Mouse (Mus musculus): ENCODE results near the gene Nosip. TPM values are rescaled to one million over a fixed set of nuclear protein-coding genes. Genes with fewer than 3 reads are reported as not detected.
A peak's percentile ranks its signal among the peaks of the same experiment; 100 is the strongest.

Nosip gene
- polyA plus RNA-seq, 1 experiment from 2014 or later = 69.8 TPM

DNA sequence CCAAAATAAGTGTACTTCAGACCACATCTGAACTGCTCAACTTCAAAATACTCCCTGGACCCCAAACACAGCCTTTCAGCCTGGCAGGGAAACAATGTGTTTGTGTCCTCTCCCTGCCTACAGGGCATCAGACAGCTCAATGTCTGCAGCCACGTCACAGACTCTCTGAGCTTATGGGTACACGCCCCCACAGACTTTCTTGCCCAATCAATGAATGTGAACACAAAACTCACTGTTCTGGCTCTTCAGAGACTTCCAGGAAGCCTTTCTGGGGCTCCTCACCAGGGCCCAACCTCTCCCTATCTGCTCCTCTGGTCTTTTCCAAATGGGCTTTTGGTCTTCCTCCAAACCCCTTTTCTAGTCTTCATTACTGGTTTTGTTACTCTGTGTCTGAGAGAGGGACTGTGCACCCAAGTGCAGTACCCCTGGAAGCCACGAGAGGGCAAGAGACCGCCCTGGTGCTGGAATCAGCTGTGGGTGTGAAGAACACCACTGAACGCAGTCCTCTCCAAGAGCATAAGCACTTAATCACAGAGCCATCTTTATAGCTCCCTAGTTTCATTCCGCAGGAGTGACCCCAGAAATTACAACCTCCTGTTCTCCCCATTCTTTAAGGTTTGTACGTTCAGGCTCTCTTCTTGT, 24.4 kb upstream of the Nosip start:
- H3K9me3 ChIP-seq = no peaks in the 10 kb centered on the region
- no peak overlapping the region for H3K9ac ChIP-seq
- no peak overlapping the region for H3K4me3 ChIP-seq
- peaks cover 97% of the 10 kb centered on the region for H3K36me3 ChIP-seq
- H3K4me1 ChIP-seq (replicated peaks) = no peaks in the 10 kb centered on the region
- no peak for ATAC-seq (ENCODE audit: low FRiP score, low read depth)
- 72% methylated on average over 7 of the region's 7 CpGs for WGBS
- no peaks in the 10 kb centered on the region for H3K27me3 ChIP-seq
- no peak overlapping the region for H3K4me2 ChIP-seq
- no peak overlapping the region for H3K27ac ChIP-seq (replicated peaks)

DNA sequence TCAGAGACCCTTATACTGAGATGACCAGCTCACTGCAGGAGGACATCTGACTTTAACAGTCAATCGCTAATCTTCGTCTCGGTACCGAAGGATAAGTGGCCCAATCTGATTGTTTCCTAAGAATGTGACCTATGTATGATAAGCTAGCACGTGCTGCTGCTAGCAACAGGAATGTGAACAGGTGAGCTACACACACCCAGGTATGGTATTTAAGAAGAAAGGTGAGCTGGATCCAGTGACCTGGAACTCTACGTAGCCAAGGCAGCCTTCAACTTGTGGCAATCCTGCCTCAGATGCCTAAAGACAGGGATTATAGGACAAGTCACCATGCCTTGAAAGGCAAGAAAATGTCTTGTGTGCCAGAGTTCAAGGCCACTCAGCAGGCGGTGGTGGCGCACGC, 23.8 kb upstream of the Nosip start:
- Histone ChIP-seq H3K27me3 (no peaks in the 10 kb centered on the region), H3K4me3 (no peak overlapping the region), H3K4me2 (no peak overlapping the region), H3K9me3 (no peaks in the 10 kb centered on the region), H3K9ac (no peak overlapping the region), H3K27ac (replicated peaks) (no peak overlapping the region), H3K4me1 (replicated peaks) (no peaks in the 10 kb centered on the region), H3K36me3 (peaks cover 97% of the 10 kb centered on the region)
- WGBS = 95% methylated on average over 9 of the region's 9 CpGs
- ATAC-seq (ENCODE audit: low FRiP score, low read depth) = no peak

DNA sequence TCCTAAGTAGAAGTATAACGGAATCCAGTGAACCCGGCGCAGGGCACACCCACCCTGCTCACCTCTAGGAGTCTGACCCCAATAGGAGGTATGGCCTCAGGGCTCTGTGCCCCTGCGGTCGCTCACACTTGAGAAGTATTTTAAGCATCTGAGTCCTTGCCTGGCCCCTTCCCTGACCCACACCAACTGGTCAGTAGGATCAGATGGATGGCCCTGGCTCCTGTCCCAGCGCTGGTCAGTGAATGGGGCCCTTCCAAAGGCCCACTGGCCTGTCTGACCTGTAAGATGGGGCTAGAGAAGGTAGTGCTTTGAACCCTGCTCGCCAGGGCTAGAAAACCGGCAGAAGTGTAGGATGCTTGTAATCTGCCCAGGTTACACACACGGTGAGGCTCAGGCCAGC, 21.4 kb upstream of the Nosip start:
- Histone ChIP-seq H3K4me1 (replicated peaks) (no peaks in the 10 kb centered on the region), H3K4me3 (no peak overlapping the region), H3K4me2 (no peak overlapping the region), H3K27ac (replicated peaks) (no peak overlapping the region), H3K36me3 (peaks cover 96% of the 10 kb centered on the region), H3K9ac (no peak overlapping the region), H3K27me3 (no peaks in the 10 kb centered on the region), H3K9me3 (no peaks in the 10 kb centered on the region)
- WGBS = 98% methylated on average over 9 of the region's 9 CpGs
- no peak for ATAC-seq (ENCODE audit: low FRiP score, low read depth)

DNA sequence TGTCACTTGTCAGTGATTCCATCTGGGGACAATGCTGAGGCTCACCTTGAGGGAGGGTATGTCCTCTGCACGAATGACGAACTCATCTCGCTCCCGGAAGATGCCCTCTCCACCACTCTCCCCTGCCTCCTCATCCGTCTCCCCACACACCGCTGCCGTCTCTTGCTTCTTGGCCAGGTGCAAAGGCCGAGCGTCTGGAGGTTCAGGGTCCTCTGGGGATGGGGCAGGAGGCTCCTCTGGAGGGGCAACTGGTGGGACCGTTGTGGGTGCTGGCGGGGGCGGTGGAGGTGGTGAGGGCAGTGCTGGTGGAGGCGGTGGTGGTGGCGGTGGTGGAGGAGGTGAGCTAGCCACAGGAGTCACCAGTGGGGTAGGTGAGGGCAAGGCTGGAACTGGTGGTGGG, 18.9 kb upstream of the Nosip start:
- Histone ChIP-seq H3K4me3 (no peak overlapping the region), H3K27ac (replicated peaks) (no peak overlapping the region), H3K9me3 (no peaks in the 10 kb centered on the region), H3K4me1 (replicated peaks) (no peaks in the 10 kb centered on the region), H3K36me3 (peaks cover 96% of the 10 kb centered on the region), H3K4me2 (no peak overlapping the region), H3K27me3 (no peaks in the 10 kb centered on the region), H3K9ac (no peak overlapping the region)
- WGBS = 94% methylated on average over 14 of the region's 14 CpGs
- no peak for ATAC-seq (ENCODE audit: low FRiP score, low read depth)

DNA sequence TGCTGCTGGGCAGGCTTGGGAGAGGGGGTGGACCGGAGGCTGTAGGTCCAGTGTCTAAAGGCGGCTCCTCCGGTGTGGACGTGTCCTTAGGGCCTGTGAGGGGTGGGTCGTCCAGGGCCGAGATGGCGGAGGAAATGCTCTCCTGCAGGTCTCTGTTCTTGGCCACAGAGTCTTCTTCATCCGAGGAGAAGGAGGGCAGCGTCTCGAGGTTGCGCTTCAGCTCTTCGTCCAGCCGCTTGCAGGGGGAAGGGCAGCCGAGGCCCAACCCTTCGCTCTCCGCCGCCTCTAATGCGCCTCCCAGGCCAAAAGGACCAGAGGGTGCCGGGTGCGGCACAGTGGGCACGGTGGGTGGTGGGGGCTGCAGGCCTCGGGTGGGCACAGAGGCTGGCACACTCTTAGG, 16.5 kb upstream of the Nosip start:
- no peak for ATAC-seq (ENCODE audit: low FRiP score, low read depth)
- no peaks in the 10 kb centered on the region for H3K27me3 ChIP-seq
- no peak overlapping the region for H3K27ac ChIP-seq (replicated peaks)
- H3K4me2 ChIP-seq = no peak overlapping the region
- H3K36me3 ChIP-seq = peaks cover 93% of the 10 kb centered on the region
- no peak overlapping the region for H3K9ac ChIP-seq
- H3K4me3 ChIP-seq = no peak overlapping the region
- peaks cover 6% of the 10 kb centered on the region for H3K4me1 ChIP-seq (replicated peaks)
- 92% methylated on average over 22 of the region's 22 CpGs for WGBS
- H3K9me3 ChIP-seq = no peaks in the 10 kb centered on the region

- H3K36me3 ChIP-seq = peaks cover 81% of the 10 kb centered on the region
- peaks cover 17% of the 10 kb centered on the region for H3K4me1 ChIP-seq (replicated peaks)
- WGBS = 96% methylated on average over 26 of the region's 26 CpGs
- no peak overlapping the region for H3K27ac ChIP-seq (replicated peaks)
- no peak overlapping the region for H3K4me3 ChIP-seq
- no peaks in the 10 kb centered on the region for H3K27me3 ChIP-seq
- no peaks in the 10 kb centered on the region for H3K9me3 ChIP-seq
- no peak overlapping the region for H3K9ac ChIP-seq
- no peak overlapping the region for H3K4me2 ChIP-seq
- ATAC-seq (ENCODE audit: low FRiP score, low read depth) = no peak
These were observed 15.3 kb upstream of the Nosip start for GRCm38 (mm10) chr7:45046853-45047350.

- H3K4me1 ChIP-seq (replicated peaks) = peaks cover 17% of the 10 kb centered on the region
- 98% methylated on average over 14 of the region's 14 CpGs for WGBS
- H3K27me3 ChIP-seq = no peaks in the 10 kb centered on the region
- H3K4me2 ChIP-seq = no peak overlapping the region
- H3K27ac ChIP-seq (replicated peaks) = no peak overlapping the region
- H3K36me3 ChIP-seq = peaks cover 75% of the 10 kb centered on the region
- H3K9me3 ChIP-seq = no peaks in the 10 kb centered on the region
- H3K9ac ChIP-seq = no peak overlapping the region
- H3K4me3 ChIP-seq = no peak overlapping the region
- ATAC-seq (ENCODE audit: low FRiP score, low read depth) = no peak
These were observed 14.7 kb upstream of the Nosip start for GRCm38 (mm10) chr7:45047491-45047890.

GRCm38 (mm10) chr7:45048001-45048890, 14.0 kb upstream of the Nosip start:
- Histone ChIP-seq H3K36me3 (peaks cover 68% of the 10 kb centered on the region), H3K9me3 (no peaks in the 10 kb centered on the region), H3K27ac (replicated peaks) (no peak overlapping the region), H3K4me2 (no peak overlapping the region), H3K9ac (no peak overlapping the region), H3K4me3 (no peak overlapping the region), H3K27me3 (no peaks in the 10 kb centered on the region), H3K4me1 (replicated peaks) (peaks cover 17% of the 10 kb centered on the region)
- no peak for ATAC-seq (ENCODE audit: low FRiP score, low read depth)
- 91% methylated on average over 38 of the region's 38 CpGs for WGBS

GRCm38 (mm10) chr7:45048923-45049657, 13.1 kb upstream of the Nosip start:
- Histone ChIP-seq H3K4me3 (no peak overlapping the region), H3K4me2 (no peak overlapping the region), H3K27ac (replicated peaks) (no peak overlapping the region), H3K27me3 (no peaks in the 10 kb centered on the region), H3K9me3 (no peaks in the 10 kb centered on the region), H3K36me3 (peaks cover 60% of the 10 kb centered on the region), H3K4me1 (replicated peaks) (peaks cover 21% of the 10 kb centered on the region), H3K9ac (no peak overlapping the region)
- 96% methylated on average over 20 of the region's 23 CpGs for WGBS
- no peak for ATAC-seq (ENCODE audit: low FRiP score, low read depth)

DNA sequence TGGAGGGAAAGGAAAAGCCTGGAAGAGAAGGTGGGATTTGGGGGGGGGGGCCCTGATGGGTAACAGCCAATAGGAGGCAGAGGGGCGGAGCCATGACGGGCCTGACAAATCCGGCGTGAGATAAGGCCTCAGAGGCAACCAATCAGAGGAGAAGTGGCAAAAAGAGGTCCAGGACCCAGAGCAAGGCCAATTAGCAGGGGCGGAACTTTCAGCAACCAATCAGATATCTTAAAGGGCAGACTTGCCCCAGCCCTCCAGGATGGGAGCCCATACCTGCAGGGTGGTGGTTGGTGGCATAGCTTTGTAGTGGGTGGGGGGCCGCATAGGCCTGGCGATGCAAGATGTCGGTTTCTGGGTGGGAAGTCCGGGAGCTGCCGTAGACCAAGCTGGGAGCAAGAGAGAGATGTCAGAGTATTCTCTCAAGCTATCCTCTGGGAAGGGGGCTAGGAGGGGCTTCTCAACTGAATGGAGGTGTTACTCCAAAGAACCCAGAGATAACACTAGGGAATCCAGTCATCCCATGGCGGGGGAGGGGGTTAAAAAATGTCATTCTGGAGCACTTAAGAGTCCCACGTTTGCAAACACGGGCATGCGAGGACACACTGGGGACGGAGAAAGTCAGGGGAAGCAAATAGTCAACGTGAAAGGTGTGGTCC, 11.2 kb upstream of the Nosip start:
- Histone ChIP-seq H3K36me3 (peaks cover 41% of the 10 kb centered on the region), H3K4me3 (peak overlapping the region; percentile 93), H3K27me3 (no peaks in the 10 kb centered on the region), H3K9ac (peak overlapping the region; percentile 88), H3K4me1 (replicated peaks) (peaks cover 26% of the 10 kb centered on the region), H3K9me3 (no peaks in the 10 kb centered on the region), H3K27ac (replicated peaks) (peak overlapping the region; percentile 97), H3K4me2 (peak overlapping the region; percentile 82)
- 1% methylated on average over 15 of the region's 16 CpGs for WGBS
- peak; percentile 68 for ATAC-seq (ENCODE audit: low FRiP score, low read depth)

GRCm38 (mm10) chr7:45051601-45051974, 10.6 kb upstream of the Nosip start:
- H3K4me2 ChIP-seq = peak overlapping the region; percentile 82
- H3K9me3 ChIP-seq = no peaks in the 10 kb centered on the region
- H3K27ac ChIP-seq (replicated peaks) = peak overlapping the region; percentile 97
- H3K27me3 ChIP-seq = no peaks in the 10 kb centered on the region
- ATAC-seq (ENCODE audit: low FRiP score, low read depth) = no peak
- 2% methylated on average over 13 of the region's 13 CpGs for WGBS
- H3K4me1 ChIP-seq (replicated peaks) = peaks cover 26% of the 10 kb centered on the region
- peak overlapping the region; percentile 88 for H3K9ac ChIP-seq
- H3K4me3 ChIP-seq = peak overlapping the region; percentile 93
- H3K36me3 ChIP-seq = peaks cover 36% of the 10 kb centered on the region

Data from hindbrain, embryonic 15.5 days (tissue).